Mouse (Mus musculus) left cerebral cortex, postnatal 10 days (tissue): Measurements from ENCODE around the gene Auts2. TPM values are rescaled to one million over a fixed set of nuclear protein-coding genes. Genes with fewer than 3 reads are reported as not detected.
A peak's percentile ranks its signal among the peaks of the same experiment; 100 is the strongest.

ENCODE experiments used
- DNase-seq, 2 experiments: peaks; one replicate each; pipeline ENCODE4 v3.0.0; 2021 to 2022; ENCODE audit warnings: low spot score in 2 of 2, mixed read lengths in 1 of 2; ENCODE audit errors: extremely low spot score in 1 of 2
- intact Hi-C: fragments of 180-260 bp; cut with DNase I; formaldehyde crosslinking; loops from one replicate; pipeline ENCODE4 v1.15.1; 2025
- total RNA-seq, 2 experiments: library from RNA; stranded (reverse); gene quantifications; 2 replicates each; pipeline ENCODE4 v1.2.3; 2021

The Auts2 gene
- total RNA-seq, 2 experiments from 2014 or later: 87.0 to 93.1 TPM

DNA sequence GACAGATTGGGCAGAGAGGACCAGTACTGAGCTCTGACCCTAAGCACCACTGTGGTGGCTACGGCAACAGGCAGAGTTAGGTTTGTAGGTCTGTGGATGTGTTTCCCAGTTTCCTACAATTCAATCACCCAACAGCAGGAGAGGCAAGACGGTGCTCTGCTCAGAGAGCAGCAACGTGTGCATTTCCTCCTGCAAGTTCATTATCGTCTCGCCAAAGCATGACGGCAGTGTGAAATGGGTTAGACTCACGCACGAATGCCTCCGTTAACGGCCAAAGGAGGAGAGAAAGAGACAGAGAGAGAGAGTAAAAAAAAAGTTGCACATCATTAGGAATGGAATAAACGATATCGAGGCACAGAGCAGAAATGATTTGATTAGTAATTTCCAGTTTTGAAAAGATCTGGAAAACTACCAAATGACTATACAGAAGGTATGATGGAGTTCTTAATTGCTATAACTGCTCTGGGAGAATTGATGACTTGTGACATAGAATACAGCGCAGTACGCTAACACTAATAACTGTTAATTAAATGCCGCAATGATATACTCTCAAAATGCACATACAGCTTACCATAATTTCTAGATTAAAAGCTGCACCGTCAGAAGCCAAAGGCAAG, 968.6 kb downstream of the Auts2 start:
- intact Hi-C loops: no loop called here
- DNase-seq: no peak

DNA sequence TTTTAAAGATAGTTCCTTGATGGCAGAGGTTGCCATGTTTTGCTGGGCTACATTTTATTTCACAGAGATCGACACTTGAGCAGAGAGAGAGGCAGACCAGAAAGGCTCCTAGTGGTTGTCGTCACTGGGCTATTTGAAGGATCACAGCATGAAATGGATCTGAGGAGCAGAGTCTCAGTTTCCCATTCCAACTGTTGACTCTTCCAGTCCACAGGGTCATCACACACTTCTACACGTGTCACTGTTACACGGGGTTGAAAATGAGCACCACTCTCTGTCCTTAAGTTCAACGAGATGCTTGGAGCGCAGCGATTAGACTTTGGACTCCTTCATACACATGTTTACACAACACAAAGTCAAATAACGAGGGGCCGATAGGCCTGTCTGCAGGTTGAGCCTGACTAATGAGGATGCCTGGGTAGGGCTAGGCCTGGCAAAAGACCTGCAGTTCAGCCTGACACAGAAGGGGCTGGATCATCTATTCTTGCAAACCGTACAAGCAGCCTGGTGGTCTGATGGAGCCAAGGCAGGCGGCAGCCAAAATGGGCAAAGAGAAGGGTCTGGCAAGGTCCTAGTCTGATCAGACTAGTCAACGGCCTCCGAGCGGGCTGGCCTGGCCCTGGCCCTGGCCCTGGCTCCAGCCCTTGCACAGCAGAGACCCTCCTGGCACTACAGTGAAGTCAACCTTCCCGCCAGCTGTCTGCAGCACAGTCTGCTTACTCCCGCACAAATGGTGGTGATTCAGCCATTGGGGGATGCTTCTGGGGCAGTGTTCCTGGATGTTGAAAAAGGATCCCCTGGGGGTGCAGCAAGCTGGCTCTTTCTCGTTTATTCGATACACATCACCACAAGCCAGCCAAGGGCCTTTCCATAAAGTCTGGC, 969.6 kb downstream of the Auts2 start:
- intact Hi-C loops: no loop called here
- DNase-seq: no peak

DNA sequence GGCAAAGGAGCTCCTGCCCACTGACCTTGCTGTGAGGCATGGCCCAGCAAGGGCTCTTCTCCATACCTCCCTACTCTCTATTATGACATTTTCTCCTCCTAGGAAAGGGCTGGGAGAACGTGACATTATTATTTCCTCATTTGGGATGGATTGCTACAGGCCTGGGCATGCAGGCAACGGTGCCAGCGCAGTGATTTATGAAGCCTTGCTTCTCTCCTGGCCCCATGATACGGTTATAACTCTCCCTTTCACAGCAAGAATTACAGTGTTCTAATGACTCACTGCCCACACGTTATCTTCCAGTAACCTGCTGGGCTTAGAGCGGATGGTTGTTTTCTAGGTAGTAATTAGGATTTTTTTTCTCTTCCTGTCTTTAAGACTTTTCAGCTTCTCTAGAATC, 977.1 kb downstream of the Auts2 start:
- DNase-seq: no peak
- intact Hi-C loops: no loop called here

DNA sequence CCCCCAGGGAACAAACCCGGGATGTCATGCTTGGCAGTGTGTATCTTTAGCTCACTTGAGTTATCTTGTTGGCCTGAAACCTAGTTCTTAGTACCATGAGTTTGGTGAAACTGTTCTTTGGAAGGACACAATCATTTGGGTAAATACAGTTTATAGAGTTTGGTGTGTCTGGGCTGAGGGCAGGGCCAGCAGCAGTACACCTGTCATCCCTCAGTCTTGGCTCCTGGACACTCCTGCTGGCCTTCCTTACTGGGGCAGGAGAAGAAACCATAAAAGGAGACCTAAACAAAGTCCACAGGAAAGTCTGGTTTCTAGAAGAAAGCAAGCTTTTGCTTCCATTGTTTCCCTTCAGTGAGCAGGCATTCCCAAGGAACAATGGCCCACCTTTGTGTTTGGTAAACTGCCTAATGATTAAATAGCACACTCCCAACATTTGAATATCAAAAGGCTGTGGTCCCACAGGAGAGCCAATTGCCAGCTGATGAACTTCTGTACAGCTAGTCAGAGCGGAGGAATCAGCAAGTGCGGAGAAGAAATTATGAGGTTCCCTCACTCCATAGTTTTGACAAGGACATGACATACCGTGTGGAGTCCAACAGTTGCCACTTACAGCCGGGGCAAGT, 979.4 kb downstream of the Auts2 start:
- intact Hi-C loops: no loop called here
- no peak for DNase-seq

DNA sequence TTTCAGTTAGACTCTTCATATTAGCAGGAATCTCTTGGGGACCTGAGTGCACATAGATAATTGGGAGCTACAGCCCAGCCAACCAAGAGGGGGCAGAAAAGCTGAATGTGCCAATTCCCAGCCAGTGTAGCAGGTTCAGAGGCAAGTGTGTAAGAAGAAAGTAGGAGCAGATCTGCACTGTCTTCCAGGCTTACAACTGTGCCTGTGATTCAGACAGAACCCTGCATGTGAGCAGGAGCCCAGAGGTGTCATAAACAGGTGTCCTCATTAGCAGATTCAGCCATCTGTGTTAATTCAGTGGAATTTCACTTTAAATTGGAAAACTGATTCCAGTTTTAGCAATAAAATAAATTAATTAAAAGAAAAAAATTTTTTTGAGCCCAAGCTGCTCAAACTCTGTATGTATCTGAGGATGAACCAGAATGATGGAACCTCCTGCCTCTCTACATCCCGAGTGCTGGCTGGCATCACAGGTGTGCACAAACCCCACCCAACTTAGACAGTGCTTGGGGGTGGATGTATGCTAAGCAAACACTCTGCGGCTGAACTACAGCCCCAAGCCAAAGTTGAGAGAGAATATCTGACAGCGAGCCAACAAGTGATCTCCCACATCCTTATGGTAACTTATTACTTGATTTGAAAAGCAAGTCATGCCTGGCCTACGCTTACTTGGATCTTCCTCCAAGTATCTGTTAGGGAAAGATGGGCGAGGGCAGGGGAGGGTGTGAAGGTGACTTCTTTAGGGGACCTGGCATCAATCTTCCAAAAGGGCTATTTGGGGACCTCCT, 982.2 kb downstream of the Auts2 start:
- DNase-seq: no peak

DNA sequence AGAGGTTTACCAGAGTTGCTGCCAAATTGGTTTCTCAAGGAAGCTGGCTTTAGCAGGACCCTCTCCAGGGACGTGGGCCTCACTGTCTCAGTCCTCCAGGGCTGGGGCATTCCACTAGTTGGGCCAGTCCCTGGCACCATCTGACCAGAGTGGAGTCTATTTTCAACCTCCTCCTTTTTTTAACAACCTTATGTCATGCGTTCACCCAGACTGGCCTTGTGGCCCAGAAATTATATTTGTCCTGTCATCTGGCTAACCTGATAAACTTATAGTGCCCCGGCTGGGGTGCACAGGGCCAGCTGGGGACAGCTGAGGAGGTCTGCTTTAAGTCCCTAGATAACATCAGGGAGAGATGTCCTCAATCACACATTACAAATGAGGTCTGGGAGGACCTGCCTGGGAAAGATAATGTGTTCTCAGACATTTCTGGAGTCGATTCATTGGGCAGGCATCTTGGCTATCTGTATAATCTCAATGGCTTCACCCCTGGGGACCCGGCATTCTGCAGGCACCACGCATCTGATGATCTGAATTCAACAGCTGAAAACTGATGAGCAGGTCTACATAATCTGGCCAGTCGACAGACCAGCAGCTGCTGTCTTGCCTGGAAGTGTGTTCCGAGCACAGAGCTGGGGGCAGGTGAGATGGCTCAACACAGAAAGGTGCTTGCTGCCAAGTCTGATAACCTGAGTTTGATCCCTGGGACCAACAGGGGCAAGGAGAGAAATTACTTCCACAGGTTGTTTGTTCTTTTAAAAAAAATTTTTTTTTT, 984.6 kb downstream of the Auts2 start:
- intact Hi-C loops: no loop called here
- DNase-seq: no peak

More for the DNA sequence above, 982.2 kb downstream of the Auts2 start:
- intact Hi-C loops: no loop called here

DNA sequence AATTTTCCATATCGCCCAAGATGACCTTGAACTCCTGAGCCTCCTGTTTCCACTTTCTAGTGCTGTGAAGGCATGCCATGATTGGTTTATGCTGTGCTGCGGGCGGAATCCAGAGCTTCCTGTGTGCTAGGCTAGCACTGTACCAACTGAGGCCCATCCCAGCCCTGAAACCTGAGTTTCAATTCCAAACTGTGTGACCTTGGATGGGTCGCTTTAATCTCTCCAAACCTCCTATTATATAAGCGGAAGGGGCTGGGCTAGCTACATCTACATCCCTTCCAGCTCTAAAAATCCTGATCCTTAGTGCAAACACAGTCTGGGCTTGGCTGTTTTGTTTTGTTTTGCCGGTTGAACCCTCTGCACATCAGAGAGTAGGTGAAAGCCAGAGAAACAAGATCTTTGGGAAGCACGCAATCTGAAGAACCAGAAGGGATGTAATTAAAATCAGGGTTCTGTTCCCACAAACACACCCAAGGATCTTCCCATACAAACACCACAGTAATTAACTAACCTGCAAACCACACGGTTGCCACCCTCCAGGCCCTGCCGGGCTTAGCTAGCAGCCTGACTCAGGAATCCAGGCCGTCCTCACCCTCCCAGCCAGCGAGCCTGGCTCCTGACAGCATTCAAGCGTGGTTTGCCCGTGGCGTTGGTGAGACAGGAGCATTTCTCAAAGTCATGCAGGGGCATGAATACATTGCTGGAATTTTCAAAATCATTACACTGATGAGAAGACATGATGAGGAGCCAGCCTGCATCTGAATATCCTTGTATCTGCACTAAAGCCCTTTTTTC, 985.4 kb downstream of the Auts2 start:
- DNase-seq: no peak
- intact Hi-C loops: no loop called here

DNA sequence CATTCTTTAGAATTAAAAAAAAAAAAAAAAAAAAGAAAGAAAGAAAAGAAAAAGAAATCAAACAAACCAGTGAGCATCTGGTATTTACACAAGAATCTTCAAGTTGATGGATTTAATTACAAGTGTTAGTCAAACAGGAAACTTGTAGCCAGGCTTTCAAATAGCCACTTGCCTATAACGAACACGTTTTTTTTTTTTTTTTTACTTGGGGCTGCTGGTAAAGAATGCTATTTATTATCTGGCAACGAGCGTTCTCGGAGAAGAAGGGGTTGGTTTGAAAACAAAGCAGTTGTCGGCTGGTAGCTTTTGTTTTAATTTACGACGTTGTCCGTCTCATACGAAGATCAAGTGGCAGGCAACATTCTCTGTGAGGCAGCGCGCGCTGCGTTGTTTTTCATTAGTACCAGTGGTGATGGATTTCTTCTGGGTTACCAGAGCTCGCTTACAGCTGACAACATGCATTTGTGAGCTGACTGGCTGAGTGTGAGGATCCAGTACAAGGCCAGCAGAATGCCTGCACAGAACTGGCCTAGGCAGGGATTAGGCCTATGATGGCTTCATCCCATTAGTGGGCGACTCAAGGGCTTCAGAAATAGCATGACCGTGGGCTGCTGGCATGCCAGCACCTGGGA, 994.1 kb downstream of the Auts2 start:
- no peak for DNase-seq
- intact Hi-C loops: no loop called here

DNA sequence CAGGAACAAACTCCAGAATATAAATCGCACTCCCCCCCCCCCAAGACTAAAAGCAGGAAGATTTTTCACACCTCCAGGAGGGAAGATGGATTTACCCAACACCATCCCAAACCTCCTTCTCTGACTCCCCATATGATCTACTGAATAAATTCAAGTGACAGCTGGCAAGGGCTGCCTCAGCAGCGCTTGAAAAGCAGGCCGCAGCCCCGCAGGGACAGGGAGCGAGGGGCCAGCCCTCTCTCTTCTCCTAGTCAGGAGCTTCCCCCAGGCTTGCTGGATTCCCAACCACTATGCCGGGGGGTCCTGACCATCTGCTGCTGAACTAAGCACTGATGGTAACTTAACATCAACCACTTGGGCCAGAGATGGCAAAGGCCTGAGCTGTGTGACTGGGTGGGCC, 995.2 kb downstream of the Auts2 start:
- DNase-seq: no peak
- intact Hi-C loops: no loop called here

DNA sequence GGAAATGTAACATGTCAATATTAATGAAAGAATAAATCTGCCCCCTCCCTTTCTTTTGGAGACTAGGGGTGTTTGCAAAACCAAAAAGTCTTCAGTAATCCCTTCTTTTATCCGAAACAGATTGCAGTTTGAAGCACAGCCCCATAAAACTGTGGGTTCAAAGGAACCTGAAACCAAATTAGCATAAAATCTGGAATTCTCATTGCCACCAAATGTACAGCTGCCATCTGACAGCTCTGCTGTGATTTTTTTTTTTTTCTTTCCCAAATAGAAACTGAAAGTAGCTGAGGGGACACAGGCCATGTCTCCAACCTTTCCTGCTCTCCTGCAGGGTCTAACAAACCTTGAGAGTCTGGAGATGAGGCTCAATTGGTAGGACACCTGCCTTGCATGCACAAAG, 996.7 kb downstream of the Auts2 start:
- DNase-seq: no peak

DNA sequence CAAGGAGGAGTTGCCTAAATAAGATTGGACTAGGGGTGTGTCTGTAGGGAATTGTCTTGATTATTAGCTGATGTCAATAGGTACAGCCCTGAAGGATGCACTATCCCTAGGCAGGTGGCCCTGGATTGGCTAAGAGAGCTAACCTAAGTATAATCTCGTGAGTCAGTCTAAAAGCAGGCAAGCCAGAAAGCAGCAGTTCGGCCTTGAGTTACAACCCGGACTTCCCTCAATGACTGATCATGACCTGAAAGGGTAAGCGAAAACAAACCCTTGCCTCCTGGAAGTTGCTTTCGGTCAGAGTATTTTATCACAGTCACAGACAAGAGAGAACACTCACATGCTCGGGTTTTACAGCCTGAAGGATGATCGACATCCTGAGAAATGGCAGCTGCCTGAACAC, 998.8 kb downstream of the Auts2 start:
- intact Hi-C loops: no loop called here
- DNase-seq: no peak

More for the DNA sequence above, 996.7 kb downstream of the Auts2 start:
- intact Hi-C loops: no loop called here

DNA sequence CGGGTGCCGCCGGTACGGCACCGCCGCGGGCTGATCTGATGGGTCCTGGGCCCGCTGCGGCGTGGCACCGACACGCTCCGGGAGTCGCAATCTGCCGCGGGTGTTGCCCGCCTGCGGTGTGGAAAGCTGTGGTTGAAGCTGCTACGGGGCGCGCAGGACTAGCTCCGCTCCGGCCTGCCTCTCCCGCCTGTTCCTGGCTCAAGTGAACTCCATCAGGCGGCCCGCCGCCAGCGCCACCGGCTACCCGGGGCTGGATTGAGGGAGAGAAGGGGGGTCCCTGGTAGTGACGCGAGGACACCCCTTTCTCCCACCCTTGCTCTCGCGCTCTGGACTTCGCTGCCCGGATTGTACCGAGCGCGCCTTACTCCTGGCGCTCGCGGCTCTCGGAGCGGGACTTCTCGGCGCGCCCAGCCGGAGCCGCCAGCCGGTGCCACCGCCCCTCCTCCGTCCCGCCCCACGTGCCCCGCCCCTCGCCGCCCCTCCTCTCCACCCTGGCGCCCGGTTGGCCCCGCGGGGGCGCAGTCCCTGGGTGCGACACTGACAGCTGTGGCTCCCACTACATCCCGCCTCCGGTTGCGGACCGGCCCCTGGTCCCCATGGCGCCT, 1004.7 kb downstream of the Auts2 start:
- peak; percentile 46 to 79 for DNase-seq
- intact Hi-C loops: loop anchor here (5.0 to 10.0 kb wide), 3 partner anchors 106 to 576 kb away; no protein-coding TSS in a partner anchor

DNA sequence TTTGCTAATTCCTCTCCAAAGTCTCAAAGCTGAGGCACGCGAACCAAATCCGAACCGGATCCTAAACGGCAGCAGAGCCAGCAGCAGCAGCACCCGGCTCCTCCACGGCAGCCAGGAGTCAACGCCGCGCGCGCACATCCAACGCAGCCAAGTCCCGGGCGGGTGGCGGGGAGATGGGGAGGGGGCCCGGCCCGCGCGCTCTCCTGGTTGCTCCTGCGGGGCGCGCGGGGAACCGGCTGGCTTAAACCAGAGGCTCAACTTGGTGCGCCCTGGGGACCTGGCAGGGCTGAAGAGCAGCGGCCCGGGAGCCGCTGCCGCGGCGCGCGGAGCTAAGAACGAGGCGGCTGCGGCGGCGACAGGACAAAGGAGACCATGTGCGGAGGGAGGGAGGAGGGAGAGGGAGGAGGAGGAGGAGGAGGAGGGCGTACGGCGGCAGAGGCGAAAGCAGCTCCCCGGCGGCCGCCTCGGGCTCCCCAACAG, 1005.3 kb downstream of the Auts2 start:
- intact Hi-C loops: loop anchor here (5.0 to 10.0 kb wide), 3 partner anchors 107 to 577 kb away; no protein-coding TSS in a partner anchor
- peak in 1 of 2 experiments; percentile 66 for DNase-seq

DNA sequence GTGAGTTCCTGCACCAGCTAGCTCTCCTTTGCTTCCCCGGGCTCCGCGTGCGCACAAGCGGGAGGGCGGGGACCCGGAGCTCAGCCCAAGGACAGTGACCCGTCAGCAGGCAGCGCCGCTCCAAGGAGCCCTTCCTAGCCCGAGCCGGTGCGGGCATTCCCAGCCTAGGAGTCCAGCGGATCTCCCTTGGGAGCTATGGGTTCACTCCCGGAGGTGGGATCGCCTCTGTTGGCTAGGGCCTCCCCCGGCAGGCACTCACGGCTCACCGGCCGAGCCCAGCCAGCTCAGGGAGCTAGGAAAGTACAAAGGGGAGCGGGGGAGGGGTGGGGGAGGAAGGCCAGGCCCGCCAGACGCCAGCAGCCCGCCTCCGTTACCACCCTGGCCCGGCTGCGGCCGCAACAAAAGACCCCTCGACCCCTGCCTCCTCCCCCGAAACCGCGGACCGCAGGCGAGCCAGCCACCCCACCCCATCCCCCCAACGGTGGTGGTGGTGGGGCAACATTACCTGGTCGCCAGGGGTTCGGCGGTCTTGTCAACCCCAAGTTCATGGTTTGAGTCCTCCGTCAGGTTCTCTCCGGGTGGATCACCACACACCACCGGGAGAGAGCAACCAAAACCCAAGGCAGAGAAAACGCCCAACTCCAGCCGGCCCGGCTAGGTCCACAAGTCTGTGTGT, 1005.9 kb downstream of the Auts2 start:
- peak in 1 of 2 experiments; percentile 77 for DNase-seq
- intact Hi-C loops: loop anchor here (5.0 to 10.0 kb wide), 3 partner anchors 108 to 578 kb away; no protein-coding TSS in a partner anchor

DNA sequence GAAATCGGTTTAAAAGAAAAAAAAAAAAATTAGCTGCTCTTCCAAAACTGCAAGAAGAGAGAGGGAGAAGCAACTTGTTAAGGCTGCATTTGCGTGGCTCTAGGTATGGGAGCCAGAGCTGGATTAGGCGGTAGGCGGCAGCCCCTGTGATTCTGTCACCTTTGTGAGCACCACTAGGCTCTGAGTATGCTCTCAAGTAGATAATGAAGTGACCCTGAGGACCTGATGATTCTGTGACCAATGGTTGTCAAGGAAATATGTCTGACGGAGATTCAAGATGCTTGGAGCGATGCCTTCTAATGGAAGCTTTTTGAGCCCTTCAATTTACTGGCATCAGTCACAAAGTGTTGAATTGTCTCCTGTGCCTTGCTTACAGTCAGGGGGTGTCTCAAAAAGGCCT, 1007.4 kb downstream of the Auts2 start:
- intact Hi-C loops: loop anchor here (5.0 to 10.0 kb wide), 3 partner anchors 109 to 579 kb away; no protein-coding TSS in a partner anchor
- DNase-seq: no peak

DNA sequence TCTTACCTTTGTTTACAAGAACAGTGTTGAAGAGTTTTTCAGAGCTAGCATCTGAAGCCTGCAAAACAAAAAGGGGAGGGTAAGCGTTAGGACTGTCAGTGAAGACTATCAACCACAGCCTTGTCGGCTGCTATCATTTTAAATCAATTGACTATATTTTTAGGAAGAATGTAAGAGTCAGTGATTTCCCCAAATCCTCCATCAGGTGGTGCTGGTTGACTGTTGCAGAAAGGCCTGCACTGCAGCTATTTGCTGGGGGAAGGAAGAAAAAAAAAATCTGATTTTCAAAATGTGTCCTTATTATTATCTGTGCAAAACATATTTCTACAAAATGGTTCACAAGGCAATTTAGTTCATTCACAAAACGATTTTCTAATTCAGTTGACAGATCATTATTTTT, 1009.3 kb downstream of the Auts2 start:
- intact Hi-C loops: loop anchor here (10.0 kb wide), 2 partner anchors 111 to 581 kb away; no protein-coding TSS in a partner anchor

More for the DNA sequence above, 1009.3 kb downstream of the Auts2 start:
- DNase-seq: peak; percentile 49 to 66
